Mouse (Mus musculus) mouse trophoblast stem cell (cell line): ENCODE data around the gene Dis3l.

ENCODE experiments used
- in situ Hi-C, 2 experiments: fragments of 300-500 bp; cut with MseI, MboI; formaldehyde crosslinking; loops; 2 replicates in 1 of 2; 3 replicates in 1 of 2; pipeline ENCODE4 v1.15.1; 2025

Gene Dis3l

DNA sequence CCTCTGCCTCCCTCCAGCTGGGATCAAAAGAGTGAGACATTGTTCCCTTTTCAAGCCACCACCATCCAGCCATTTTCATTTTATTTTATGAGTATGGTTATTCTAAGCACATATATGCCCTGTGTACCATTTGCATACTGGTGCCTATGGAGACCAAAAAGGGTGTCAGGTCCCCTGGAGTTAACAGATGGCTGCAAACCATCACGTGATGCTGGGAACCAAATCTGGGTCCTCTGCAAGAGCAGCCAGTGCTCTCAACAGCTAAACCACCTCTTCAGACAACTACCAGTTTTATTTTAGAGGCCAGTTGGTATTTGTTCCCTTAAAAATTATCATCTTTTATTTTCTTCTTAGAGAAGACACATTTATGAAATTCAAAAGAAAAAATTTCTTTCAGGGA is 76.3 kb downstream of the Dis3l start:
- in situ Hi-C loops, result no loop called here

- in situ Hi-C loops, result no loop called here
These were observed 80.1 kb downstream of the Dis3l start for GRCm38 (mm10) chr9:64261023-64261422.

DNA sequence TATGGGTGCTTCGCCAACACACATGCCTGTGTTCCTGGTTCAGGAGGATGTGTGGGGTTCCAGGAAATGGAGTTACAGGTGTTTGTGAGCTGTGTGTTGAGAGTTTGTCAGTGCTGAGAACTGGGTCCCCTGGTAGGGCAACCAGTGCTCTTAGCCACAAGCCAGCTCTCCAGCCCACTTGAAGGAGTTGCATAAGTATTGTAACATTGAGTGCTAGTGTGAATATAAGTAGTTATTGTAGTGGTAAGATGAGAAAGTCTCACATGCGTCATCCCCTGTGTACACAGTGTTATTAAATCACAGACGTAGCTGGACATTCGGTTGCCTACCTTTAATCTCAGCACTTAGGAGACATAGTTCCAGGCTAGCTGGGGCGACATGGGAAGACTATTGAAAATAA is 81.2 kb downstream of the Dis3l start:
- in situ Hi-C loops, result no loop called here
